Mouse (Mus musculus) adrenal gland, adult (tissue): Measurements from ENCODE around the gene Snx11.

ENCODE experiments used
- DNase-seq, 2 experiments: peaks; one replicate each; pipeline ENCODE4 v3.0.0; 2022 to 2023; ENCODE audit warnings: low spot score in 1 of 2; ENCODE audit not compliant: inconsistent age in 2 of 2

Gene Snx11

DNA sequence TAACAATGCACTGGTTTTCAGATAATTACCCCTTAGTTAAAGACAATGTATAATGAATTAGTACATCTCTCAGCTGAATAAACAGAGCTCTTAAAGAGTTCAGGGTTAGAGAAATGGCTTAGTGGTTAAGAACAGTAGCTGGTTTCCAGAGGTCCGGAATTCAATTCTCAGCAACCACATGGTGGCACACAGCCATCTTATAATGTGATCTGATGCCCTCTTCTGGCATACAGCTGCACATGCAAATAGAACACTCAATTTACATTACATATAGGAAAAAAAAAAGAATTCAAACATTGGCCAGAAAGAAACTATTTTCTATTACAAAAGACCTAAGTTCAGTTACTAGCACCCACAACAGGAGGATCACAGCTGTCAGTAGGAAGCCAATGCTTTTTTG lies 19.2 kb upstream of the Snx11 start:
- no peak for DNase-seq

DNA sequence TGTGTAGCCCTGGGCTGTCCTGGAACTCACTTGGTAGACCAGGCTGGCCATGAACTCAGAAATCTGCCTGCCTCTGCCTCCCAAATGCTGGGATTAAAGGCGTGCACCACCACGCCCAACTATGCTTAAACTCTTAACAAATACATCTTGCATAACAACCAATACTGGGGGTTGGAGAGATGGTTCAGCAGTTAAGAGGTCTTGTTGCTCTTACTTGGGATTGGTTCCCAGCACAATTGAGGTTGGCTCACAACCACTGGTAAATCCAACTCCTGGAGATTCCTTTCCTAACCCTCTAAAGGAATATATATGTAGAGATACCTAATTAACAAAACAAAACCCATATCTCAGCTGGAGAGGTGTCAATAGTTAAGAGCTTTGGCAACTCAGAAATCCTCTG lies 18.7 kb upstream of the Snx11 start:
- no peak for DNase-seq

DNA sequence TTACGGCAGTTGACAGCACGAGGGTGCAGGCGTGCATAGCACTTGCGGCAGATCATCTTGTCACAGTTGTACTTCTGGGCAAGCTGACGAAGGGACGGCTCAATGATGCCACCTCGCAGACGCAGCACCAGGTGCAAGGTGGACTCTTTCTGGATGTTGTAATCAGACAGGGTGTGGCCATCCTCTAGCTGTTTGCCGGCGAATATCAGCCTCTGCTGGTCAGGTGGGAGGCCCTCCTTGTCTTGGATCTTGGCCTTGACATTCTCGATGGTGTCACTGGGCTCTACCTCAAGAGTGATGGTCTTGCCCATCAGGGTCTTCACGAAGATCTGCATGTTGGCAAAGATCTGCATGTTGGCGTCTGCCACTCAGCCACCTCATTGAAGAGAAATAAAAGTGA lies 18.1 kb upstream of the Snx11 start:
- DNase-seq, result no peak

DNA sequence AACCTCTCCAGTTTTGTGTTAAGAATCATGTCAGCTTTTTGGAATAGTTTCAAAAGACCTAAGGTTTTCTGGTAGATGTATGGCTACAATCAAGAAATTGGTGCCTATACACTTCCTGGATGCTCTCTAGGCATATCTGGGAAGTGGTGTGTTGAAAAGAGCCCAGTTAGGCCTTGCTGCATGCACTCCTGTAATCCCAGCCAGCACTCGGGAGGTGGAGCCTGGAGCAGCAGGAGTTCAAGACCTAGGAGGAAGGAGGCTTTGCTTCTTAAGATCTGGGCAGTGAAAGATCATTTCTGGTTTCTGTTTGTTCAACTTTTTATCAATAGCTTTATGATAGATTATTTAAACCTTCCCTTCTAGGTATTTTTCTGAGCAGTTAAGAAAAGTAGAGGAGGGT lies 13.3 kb upstream of the Snx11 start:
- DNase-seq, result peak in 1 of 2 experiments; percentile 37

DNA sequence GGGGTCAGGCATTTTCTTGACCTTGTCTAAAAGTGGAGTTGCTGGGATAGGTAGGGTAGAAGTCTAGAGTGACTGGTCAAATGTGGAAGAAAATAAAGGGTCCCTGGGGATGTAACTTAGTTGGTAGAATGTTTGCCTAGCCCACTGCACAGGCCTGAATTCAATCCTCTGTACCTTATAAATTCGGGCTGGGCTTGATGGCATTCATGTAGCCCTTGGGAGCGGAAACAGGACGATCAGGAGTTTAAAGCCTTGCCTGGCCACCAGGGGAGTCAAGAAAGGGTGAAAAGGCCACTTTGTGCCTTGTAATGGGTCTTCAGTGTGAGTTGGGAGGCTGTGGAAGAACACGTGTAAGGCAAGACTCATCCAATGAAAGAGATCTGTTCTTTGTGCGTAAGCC lies 12.6 kb upstream of the Snx11 start:
- DNase-seq, result peak in 1 of 2 experiments; percentile 60

DNA sequence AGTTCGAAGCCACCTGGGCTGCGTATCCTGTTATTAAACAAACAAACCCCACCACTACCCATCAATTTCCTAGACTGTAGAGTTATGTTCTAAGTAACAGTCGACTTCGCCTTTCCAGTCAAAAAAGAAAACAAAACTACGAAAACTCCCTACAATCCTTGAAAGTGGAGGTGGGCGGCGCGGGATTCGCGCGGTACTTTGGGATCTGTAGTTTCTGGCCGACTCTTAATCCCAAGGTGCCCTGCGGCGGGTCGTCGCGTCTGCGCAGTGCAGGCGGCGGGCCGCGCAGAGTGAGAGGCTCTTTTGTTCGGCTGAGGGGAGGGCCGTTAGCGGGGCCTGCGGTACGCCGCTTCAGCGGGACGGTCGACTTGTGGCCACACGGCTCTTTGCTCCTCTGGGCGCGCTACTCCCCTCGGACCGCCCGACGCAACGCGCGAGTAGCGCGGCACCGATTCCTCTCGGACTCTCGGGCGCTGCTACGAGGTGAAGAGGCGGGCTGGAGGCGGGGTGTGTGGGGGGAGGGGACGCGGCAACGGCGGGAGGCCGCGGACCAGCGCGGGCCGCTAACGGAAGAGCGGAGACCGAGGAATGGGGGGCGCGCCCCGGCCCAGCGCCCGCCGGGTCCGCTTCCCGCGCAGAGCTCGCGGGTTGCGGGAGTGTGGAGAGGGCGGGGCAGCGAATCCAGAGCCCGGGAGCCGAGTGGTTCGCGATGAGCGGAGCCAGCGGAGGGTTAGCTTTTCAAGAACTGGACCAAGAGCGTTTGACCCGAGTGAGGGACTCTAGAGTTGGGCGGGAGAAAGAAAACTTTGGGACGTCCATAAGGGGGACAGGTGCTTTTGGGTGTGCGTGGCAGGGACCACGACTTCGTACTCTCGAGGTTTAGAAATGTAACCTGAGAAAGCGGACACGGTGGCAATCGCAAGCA lies 11.8 kb upstream of the Snx11 start, which contains the start of gene Cbx1:
Gene Cbx1 (plus strand): TSS at position 257 of the 925 bp plus-strand sequence.
- peak; percentile 94 to 98 for DNase-seq

DNA sequence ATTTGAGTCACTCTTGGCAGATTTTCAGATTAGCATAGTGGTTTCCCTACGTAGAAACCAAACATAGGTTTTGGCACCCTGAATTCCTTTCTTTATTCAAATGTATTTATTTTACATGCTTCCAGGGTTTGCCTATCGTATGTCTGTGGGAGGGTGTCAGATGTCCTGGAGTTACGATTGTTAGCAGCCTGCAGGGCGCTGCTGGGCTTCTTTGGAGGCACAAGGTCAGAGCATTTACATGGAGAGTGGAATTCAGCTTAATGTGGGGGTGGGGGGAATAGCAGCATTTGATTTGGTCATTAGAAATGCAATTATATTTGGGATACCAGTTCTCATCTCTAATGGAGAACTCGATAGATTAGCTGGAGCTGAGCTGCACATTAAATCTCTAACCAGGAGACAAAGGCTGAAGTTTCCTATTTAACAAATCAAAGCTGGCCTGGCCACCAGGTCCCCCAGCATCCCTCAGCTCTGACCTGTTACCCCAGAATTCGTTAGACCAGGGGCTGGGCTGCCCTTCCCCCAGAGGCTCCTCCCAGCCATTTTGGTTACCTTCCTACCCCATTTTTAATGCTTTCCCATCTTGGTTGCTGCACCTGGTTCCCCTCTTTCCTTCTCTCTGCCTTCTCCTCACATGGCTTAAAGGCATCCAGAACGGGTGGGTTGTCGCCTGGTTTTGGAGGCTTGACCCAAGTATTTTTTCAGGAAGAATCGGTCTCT lies 9.5 kb upstream of the Snx11 start:
- no peak for DNase-seq

DNA sequence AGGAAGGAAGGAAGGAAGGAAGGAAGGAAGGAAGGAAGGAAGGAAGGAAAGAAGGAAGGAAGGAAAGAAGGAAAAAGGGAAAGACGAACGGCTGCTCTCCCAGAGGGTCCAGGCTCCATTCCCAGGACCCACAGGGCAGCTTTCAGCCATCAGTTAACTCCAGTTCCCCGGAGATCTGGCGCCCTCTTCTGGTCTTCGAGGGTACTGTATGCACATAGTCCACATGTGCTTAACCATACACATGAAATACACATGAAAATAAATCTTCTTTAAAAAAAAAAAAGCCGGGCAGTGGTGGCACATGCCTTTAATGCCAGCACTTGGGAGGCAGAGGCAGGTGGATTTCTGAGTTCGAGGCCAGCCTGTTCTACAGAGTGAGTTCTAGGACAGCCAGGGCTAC lies 7.5 kb upstream of the Snx11 start:
- peak; percentile 69 to 88 for DNase-seq

DNA sequence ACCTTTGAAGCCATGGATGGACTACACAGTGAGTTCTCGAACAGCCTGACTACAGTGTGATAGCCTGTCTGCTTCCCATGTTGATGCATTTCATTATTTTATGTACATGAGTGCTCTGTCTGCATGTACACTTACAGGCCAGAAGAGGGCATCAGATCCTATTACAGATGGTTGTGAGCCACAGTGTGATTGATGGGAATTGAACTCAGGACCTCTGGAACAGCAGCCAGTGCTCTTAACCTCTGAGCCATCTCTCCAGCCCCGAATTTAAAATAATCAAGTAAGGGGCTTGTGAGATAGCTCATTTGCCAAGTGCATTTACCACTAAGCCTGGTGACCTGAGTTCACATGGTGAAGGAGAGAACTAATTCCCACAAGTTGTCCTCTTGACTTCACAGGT lies 4.1 kb upstream of the Snx11 start:
- DNase-seq, result peak in 1 of 2 experiments; percentile 41

DNA sequence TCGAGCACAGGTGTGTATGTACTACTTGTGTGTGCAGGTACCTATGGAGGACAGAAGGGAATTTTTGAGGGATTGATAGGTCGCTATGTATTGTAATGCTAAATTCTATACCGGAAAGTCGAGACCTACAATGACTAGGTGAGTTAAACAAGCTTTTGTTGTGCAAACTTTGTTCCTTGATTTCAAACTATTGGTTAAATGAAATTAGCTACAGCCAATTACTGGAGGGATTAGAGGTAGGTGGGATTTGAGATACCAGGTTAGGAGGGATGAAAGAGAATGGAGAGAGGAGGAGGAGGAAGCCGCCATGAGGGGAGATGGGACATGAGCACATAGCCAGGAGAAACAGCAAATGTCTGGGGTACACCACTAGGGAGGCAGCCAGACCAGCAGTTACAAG lies 2.9 kb upstream of the Snx11 start:
- no peak for DNase-seq

DNA sequence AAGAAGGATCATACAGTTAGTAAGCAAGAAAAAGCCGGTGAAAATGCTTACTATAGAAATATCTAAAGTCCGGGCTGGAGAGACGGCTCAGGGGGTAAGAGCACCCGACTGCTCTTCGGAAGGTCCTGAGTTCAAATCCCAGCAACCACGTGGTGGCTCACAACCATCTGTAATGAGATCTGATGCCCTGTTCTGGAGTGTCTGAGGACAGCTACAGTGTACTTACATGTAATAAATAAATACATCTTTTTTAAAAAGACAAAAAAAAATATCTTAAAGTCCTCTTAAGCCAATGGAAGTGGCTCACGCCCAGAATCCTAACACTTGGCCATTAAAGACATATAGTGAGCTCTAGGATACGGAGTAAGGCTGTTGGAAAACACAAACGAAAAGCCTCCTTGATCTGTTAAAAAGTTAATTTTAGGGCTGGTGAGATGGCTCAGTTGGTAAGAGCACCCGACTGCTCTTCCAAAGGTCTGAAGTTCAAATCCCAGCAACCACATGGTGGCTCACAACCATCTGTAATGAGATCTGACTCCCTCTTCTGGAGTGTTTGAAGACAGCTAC lies 785 bp upstream of the Snx11 start:
- DNase-seq, result peak in 1 of 2 experiments; percentile 36

DNA sequence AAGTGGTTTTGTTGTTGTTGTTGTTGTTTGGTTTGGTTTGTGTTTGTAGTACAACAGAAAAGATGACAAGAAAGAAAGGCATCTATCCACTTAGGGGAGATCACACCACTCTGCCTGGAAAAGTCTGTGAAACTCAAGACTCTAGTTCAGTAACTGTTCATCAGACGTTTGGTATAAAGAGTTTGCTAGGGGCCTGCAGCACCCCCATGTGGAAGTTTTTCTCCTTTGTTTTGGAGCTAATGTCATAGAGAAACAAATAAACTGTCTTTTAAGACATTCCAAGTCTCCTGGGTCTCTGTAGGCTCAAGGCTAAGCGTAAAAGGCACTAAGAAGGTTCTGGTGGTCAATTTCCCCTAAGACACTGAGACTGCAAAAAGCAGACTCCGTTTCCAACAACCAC lies 1.3 kb downstream of the Snx11 start:
- DNase-seq, result no peak

DNA sequence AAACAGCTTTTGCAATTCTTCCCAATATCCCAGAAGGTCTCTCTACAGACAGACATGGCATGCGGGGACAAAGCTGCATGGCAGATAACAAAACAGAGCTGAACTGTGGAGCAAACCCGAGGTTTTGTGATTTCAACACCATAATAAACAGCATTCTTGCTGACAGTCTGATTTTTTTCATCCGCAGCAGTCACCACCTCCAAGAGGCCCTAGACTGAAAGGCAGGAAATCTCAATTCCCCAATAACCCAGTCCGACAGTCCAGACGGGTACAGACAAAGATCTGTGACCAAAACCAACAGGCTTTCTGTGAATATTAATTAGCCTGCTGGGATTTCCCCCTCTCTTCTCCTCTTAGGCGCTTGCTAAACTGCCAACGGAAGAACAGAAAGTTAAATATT lies 1.7 kb downstream of the Snx11 start:
- no peak for DNase-seq

DNA sequence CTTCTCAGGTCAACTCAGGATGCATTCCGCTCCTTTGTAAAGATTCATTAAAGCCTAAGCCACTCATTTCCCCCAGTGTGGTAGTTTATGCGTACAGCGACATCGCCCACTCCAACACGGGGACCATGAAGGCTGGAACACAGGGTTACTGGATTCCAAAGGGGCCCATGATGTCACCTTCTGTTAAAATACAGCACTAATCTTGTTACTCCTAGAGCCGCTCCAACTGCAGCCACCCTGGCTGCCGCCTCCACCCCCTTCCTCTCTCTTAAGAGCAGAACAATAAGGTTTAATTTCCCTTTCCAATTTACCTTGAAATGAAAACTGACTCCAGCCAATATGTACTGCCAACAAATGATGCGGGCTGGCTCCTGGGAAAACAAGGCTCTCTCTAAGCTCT lies 2.3 kb downstream of the Snx11 start:
- DNase-seq, result no peak

DNA sequence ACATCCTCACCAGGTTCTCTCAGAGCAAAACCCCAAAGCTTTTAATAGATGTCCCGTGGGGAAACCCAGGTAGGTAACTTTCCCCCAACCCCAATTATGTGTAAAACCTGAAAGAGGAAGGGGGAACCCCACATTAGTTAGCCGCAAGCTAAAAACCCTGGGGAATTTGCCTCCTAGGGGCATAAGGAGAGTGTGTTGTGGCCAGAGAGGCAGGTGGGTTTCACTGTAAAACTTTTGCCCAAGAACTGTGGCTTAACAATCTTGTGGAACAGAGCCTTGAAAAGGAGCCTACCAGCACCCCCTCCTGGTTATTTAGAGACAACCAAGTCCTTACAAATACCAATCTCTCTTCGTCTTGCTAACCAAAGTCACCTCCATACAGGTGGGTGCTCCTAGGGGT lies 2.8 kb downstream of the Snx11 start:
- peak in 1 of 2 experiments; percentile 35 for DNase-seq

DNA sequence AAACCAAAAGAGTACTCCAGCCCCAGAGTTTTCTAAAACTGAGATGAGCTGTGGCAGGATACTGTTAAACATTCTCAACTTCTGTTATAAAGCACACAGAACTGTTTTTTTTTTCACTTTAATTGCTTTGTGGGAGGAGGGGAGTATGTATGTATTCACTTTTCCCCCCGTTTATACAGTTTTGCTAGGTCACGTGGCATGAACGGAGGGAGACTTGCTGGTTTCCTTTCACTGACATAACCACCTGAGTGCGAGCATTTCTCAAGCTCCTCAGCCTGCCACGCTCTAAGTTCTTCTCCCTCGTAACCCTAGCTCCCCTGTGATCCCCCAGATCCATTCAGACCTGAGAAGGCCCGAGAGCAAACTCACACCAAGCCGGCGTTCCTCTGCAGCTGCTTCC lies 4.9 kb downstream of the Snx11 start:
- DNase-seq, result no peak

DNA sequence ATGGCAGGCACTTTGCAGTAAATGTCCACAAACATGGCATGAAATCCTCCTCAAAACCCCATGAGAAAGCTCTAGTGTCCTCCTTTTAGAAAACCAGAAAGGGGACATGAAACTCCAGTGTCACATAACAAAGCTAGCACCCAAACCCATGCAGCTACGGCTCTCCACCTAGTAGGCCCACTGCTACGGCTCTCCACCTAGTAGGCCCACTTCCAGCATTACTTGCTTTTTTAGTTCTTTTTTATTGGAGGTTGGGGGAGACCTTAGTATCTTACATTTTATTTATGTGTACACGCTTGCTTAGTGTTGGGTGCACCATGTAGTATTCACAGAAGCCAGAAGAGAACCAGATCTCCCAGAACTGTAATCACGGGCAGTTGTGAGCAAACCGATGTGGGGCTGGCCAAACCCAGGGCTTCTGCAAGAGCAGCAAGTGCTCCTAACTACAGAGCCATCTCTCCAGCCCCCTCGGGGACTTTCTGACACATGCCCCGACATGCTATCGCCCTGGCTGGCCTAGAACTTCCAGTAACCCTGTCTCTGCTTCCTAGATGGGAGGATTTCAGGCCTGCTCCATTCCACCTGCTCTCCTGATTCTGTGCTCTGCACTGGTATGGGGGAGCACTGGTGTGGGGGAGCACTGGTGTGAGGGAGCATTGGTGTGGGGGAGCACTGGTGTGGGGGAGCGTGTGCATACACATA lies 5.9 kb downstream of the Snx11 start:
- DNase-seq, result no peak

DNA sequence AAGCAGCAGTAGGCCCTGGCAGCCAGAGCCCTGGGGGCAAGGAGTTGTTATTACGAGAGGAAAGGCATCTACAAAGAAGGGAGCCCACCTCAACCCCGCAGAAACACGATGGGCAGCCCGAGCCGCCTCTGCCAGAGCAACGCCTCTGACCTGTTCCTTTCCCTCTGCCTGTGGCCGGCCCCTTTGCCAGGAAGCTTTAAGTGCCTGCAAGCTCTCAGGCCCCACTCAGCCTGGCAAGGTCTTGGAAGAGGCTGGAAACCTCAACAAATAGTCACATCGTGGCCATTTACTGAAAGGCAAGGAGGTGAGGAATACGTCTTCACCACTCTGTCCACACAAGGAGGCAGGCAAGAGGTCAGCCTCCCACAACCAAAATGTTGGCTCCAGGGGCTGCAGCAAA lies 9.1 kb downstream of the Snx11 start:
- DNase-seq, result no peak

DNA sequence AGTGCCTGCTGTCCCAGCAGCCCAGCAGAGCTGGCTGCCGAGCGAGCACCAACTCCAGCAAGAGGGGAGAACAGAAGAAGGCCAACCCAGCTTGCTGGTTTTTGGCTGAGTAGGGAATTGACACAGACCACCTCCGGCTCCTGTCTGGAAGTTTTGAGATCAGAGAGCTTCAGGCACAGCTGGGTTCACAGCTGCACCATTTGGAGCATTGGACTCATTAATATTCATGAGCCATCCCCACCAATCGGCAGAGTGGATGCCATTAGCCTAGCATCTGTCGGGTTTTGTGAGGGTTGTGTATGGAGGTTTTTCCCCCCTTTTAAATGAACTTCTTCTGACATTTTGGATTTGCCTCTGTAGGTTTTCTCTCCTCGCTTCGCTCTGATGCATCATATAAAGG lies 10.3 kb downstream of the Snx11 start:
- no peak for DNase-seq

DNA sequence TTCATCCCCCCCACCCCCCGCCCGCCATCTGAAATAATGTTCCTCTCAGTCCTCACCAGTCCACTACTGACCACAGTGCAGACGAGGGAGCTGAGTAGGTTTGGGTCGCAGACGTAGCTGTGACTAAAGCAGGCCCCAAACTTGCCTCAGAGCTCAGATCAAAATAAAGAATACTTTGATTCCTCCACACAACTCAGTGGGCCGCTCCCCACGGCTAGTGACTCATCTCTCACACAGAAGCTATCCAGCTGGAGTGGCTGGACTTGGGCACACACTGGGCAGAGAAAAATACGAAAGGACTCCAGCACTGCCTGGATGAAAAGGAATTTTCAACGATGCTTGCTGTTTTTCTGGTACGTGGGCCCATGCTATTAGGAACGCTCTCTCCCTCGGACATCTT lies 10.8 kb downstream of the Snx11 start:
- peak in 1 of 2 experiments; percentile 28 for DNase-seq

DNA sequence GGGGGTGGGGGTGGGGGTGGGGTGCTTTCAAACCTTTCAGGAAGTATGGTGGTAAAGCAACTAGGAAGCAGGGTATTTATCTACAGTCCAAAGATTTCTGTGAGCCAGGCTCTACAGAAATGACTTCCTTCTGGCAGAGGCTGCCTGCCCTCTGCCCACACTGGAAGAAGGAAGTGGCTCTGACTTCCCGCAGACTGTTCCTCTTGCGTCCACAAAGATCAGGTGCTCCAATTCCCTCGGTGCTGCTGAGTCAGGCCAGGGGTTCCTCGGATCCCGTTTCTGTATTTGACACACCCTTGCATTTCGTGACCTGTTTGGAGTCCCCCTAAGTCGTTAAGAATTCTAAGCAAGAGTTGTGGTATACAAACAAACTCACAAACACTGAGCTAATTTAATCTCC lies 11.7 kb downstream of the Snx11 start:
- DNase-seq, result peak in 1 of 2 experiments; percentile 37
